Mouse (Mus musculus): ENCODE measurements around the gene Efl1.

DNA sequence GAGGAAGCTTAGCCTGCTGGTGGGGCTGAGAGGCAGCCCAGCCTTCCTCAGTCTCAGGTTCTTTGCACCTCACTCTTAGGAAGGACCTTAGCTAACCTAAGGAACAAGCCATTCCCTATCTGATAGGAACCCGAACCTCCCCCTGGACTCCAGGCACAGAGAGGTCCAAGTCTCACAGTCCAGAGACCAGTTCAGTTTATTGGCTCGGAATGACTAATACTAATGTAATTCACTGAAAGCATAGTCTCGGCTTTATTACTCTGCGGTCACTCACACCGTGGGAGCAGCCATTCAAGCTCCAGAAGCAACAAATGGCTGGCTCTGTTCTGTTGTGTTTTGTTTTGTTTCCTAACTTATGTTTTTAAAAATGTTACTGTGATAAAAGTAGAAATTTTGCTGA is 84.7 kb downstream of the Efl1 start:
- TF ChIP-seq POLR2AphosphoS2 (IDR thresholded peaks at IDR 0.05; ENCODE audit: low read length) = no peak
- TF ChIP-seq CTCF (IDR thresholded peaks at IDR 0.05 in 2 of 3, conservative IDR thresholded peaks at IDR 0.05 in 1 of 3; ENCODE audit: control insufficient read depth in 1 of 3, insufficient read depth in 1 of 3, low read depth in 2 of 3, low read length in 3 of 3, poor library complexity in 1 of 3, severe bottlenecking in 1 of 3) = no peak
- TF ChIP-seq CHD1 (IDR thresholded peaks at IDR 0.05; ENCODE audit: low read depth, low read length) = no peak
- no peak for TF ChIP-seq POLR2A (IDR thresholded peaks at IDR 0.05; ENCODE audit: control insufficient read depth in 1 of 2, insufficient read depth in 1 of 2, low read depth in 1 of 2, low read length in 2 of 2, poor library complexity in 1 of 2)
- no peak for TF ChIP-seq EP300 (IDR thresholded peaks at IDR 0.05; ENCODE audit: low read depth in 1 of 2, low read length in 2 of 2)
- no peak for TF ChIP-seq GABPA (IDR thresholded peaks at IDR 0.05; ENCODE audit: low read depth, low read length)
- TF ChIP-seq ZMIZ1 (IDR thresholded peaks at IDR 0.05; ENCODE audit: low read depth, low read length) = no peak
- TF ChIP-seq HCFC1 (IDR thresholded peaks at IDR 0.05; ENCODE audit: low read depth, low read length) = no peak
- no peak for TF ChIP-seq USF1 (IDR thresholded peaks at IDR 0.05; ENCODE audit: low read depth, low read length)
- TF ChIP-seq RAD21 (IDR thresholded peaks at IDR 0.05; ENCODE audit: low read depth, low read length) = no peak
- no peak for TF ChIP-seq TCF12 (IDR thresholded peaks at IDR 0.05; ENCODE audit: low read depth, low read length)
- TF ChIP-seq MAZ (IDR thresholded peaks at IDR 0.05; ENCODE audit: low read depth, low read length) = no peak
- TF ChIP-seq MYC (IDR thresholded peaks at IDR 0.05; ENCODE audit: low read depth, low read length) = no peak

Measured in MEL (cell line).